Mouse (Mus musculus) limb, embryonic 11.5 days (tissue): ENCODE measurements around the gene Fcho2. TPM values are rescaled to one million over a fixed set of nuclear protein-coding genes. Genes with fewer than 3 reads are reported as not detected.

Experiments used
- ATAC-seq: fragments of 200-750 bp; cut with Nextera tagmentation; 2 replicates; pipeline ENCODE4 v1.8.0; 2017; ENCODE audit warnings: low read depth; ENCODE audit not compliant: insufficient number of reproducible peaks, low FRiP score, low TSS enrichment
- DNase-seq: peaks from one replicate; pipeline ENCODE4 v3.0.0-alpha.2; 2015; ENCODE audit warnings: low spot score
- H3K27ac ChIP-seq: fragments of 300-500 bp; sonication (generic); replicated peaks from 2 replicates; pipeline ENCODE4 v1.5.1; 2014; ENCODE audit warnings: low read depth, mild to moderate bottlenecking, low read length
- H3K27me3 ChIP-seq: fragments of 300-500 bp; sonication (generic); 2 replicates; pipeline ENCODE4 v1.6.1; 2014; ENCODE audit warnings: mild to moderate bottlenecking, low read length, mixed read lengths; ENCODE audit not compliant: control insufficient read depth, insufficient read depth
- H3K36me3 ChIP-seq: fragments of 300-500 bp; sonication (generic); 2 replicates; pipeline ENCODE4 v1.6.1; 2014; ENCODE audit warnings: mild to moderate bottlenecking, low read length, moderate library complexity, mixed read lengths; ENCODE audit not compliant: control insufficient read depth, insufficient read depth
- H3K4me1 ChIP-seq: fragments of 300-500 bp; sonication (generic); 2 replicates; pipeline ENCODE4 v1.6.1; 2014; ENCODE audit warnings: low read length, mixed read lengths; ENCODE audit not compliant: control insufficient read depth, insufficient read depth
- H3K4me2 ChIP-seq: fragments of 300-500 bp; sonication (generic); 2 replicates; pipeline ENCODE4 v1.6.1; 2014; ENCODE audit warnings: low read depth, mild to moderate bottlenecking, moderate library complexity; ENCODE audit not compliant: severe bottlenecking
- H3K4me3 ChIP-seq: fragments of 300-500 bp; sonication (generic); 2 replicates; pipeline ENCODE4 v1.5.1; 2014; ENCODE audit warnings: low read depth, low read length
- H3K9ac ChIP-seq: fragments of 300-500 bp; sonication (generic); 2 replicates; pipeline ENCODE4 v1.6.1; 2014; ENCODE audit warnings: mild to moderate bottlenecking, low read length
- H3K9me3 ChIP-seq: fragments of 300-500 bp; sonication (generic); 2 replicates; pipeline ENCODE4 v1.6.1; 2016; ENCODE audit warnings: low read length; ENCODE audit not compliant: control insufficient read depth
- WGBS: fragments of 180-500 bp; shearing (Covaris S2); extraction: QIAGEN DNeasy Blood & Tissue Kit; methylation state at CpG from one replicate; pipeline ENCODE4 v1.1.7; 2014; 5-methylcytosine and 5-hydroxymethylcytosine counted together
- polyA plus RNA-seq: library from polyadenylated mRNA; unstranded; fragments of >200 nt; fragmentation: Nextera tagmentation; extraction: Ambion mirVana; gene quantifications from 2 replicates; pipeline ENCODE4 v1.2.1, GENCODE M21; 2014

Gene Fcho2
- polyA plus RNA-seq, 1 experiment from 2014 or later: 29.3 TPM

GRCm38 (mm10) chr13:98699982-98700540, 115.2 kb downstream of the Fcho2 start:
- H3K4me1 ChIP-seq: peaks cover 8% of the 10 kb centered on the region; the same call in 1 of the 2 replicates
- 59% methylated on average over 5 of the region's 5 CpGs for WGBS
- H3K4me3 ChIP-seq: no peak overlapping the region
- no peaks in the 10 kb centered on the region for H3K36me3 ChIP-seq
- no peaks in the 10 kb centered on the region for H3K9me3 ChIP-seq
- H3K9ac ChIP-seq: no peak overlapping the region
- H3K27me3 ChIP-seq: peaks cover 9% of the 10 kb centered on the region
- no peak overlapping the region for H3K4me2 ChIP-seq
- H3K27ac ChIP-seq: no peak overlapping the region
- ATAC-seq (no peak), DNase-seq (no peak)

- H3K27me3 ChIP-seq: peaks cover 16% of the 10 kb centered on the region
- whole genome bisulfite sequencing: 42% methylated on average over 14 of the region's 14 CpGs
- no peak for ATAC-seq
- H3K4me2 ChIP-seq: no peak overlapping the region
- H3K4me1 ChIP-seq: peaks cover 11% of the 10 kb centered on the region; the same call in 1 of the 2 replicates
- no peak overlapping the region for H3K9ac ChIP-seq
- H3K36me3 ChIP-seq: no peaks in the 10 kb centered on the region
- no peak for DNase-seq
- H3K27ac ChIP-seq: no peak overlapping the region
- H3K4me3 ChIP-seq: no peak overlapping the region
- no peaks in the 10 kb centered on the region for H3K9me3 ChIP-seq
Measured at GRCm38 (mm10) chr13:98699051-98699744, 116.1 kb downstream of the Fcho2 start.

GRCm38 (mm10) chr13:98696716-98697115, 118.5 kb downstream of the Fcho2 start:
- no peak for DNase-seq
- no peak overlapping the region for H3K9ac ChIP-seq
- no peak overlapping the region for H3K27ac ChIP-seq
- H3K9me3 ChIP-seq: no peaks in the 10 kb centered on the region
- ATAC-seq: no peak
- no peak overlapping the region for H3K4me3 ChIP-seq
- H3K36me3 ChIP-seq: no peaks in the 10 kb centered on the region
- H3K27me3 ChIP-seq: peaks cover 26% of the 10 kb centered on the region
- no peak overlapping the region for H3K4me2 ChIP-seq
- WGBS: 86% methylated on average over 3 of the region's 3 CpGs
- H3K4me1 ChIP-seq: peaks cover 11% of the 10 kb centered on the region; the same call in 1 of the 2 replicates

- Histone ChIP-seq H3K9ac (no peak overlapping the region), H3K36me3 (no peaks in the 10 kb centered on the region), H3K4me3 (no peak overlapping the region; the same call in 1 of the 2 replicates), H3K27me3 (peaks cover 26% of the 10 kb centered on the region), H3K9me3 (no peaks in the 10 kb centered on the region), H3K4me2 (no peak overlapping the region), H3K4me1 (peaks cover 6% of the 10 kb centered on the region; the same call in 1 of the 2 replicates), H3K27ac (no peak overlapping the region)
- WGBS: 33% methylated on average over 2 of the region's 2 CpGs
- DNase-seq (no peak), ATAC-seq (no peak)
Measured at GRCm38 (mm10) chr13:98695546-98695945, 119.7 kb downstream of the Fcho2 start.

DNA sequence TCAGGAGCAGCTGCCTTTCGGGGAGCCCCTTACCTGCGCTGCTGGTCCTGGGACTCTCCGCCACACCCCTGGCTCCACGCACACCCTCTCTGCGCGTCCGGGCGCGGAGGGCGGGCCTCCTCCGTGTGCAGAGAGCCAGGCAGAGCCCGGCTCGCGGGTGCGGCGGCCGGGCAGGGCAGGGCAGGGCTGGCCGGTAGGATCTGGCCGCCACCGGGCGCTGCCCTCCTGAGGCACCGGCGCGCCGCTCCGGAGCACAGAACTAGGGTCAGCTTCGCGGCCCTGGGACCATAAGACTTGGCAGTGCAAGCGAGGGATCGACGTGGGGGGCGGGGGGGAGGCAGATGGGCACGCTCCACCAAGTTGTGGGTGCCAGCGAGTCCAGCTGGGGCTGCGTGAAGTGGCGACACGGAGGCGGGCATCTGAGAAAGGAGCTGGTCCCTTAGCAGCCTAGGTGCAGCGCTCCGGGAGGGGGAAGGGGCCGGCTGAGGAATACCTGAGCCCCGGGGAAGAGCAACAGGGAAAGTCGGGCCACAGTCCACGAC, 120.4 kb downstream of the Fcho2 start, which contains the start of gene Tmem171:
Tmem171 (minus strand) TSS at position 62 of the 542 bp plus-strand sequence.
- peaks cover 26% of the 10 kb centered on the region for H3K27me3 ChIP-seq
- H3K9me3 ChIP-seq: no peaks in the 10 kb centered on the region
- WGBS: 5% methylated on average over 44 of the region's 44 CpGs
- peak within 1 kb of the TSS; percentile 45 for H3K9ac ChIP-seq
- H3K4me2 ChIP-seq: peak within 1 kb of the TSS; percentile 61
- no peaks in the 10 kb centered on the region for H3K36me3 ChIP-seq
- no peak for ATAC-seq
- H3K27ac ChIP-seq: no peak within 1 kb of the TSS
- H3K4me1 ChIP-seq: peaks cover 6% of the 10 kb centered on the region; the same call in 1 of the 2 replicates
- DNase-seq: peak; percentile 34
- peak within 1 kb of the TSS; percentile 27 for H3K4me3 ChIP-seq

GRCm38 (mm10) chr13:98693316-98693715, 121.9 kb downstream of the Fcho2 start:
- Histone ChIP-seq H3K27ac (no peak overlapping the region), H3K4me2 (no peak overlapping the region), H3K4me1 (0 out of 2 replicates have a peak, but pooled peaks cover 3% of the 10 kb centered on the region), H3K9me3 (no peaks in the 10 kb centered on the region), H3K36me3 (no peaks in the 10 kb centered on the region), H3K9ac (no peak overlapping the region), H3K4me3 (no peak overlapping the region), H3K27me3 (peaks cover 26% of the 10 kb centered on the region)
- WGBS: 91% methylated on average over 11 of the region's 11 CpGs
- no peak for ATAC-seq
- no peak for DNase-seq

DNA sequence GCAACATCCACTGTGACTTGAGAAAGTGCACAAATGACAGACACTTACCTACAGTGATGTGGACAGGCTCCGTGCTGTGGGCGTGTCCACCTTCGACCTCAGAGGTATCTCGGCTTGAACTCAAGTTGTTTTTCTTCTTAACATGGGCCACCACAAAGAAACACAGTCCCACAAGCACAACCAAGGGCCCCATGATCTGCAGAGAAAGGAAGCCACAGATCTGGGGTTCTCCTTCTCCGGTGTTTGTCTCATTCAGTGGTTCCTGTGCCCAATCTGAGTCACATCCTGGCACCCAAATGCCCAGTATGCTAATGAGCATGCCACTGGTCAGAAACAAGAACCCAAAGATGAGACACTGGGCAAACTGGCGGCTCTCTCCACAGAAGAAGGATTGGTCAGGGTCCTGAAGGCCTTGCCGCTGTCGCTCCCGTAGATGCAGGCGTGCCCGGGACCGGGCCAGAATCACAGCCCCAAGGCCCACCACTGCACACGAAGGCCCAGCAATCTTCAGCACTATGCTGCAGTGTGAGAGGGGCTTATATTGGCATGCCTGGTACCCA, 123.2 kb downstream of the Fcho2 start:
- no peak overlapping the region for H3K9ac ChIP-seq
- H3K27me3 ChIP-seq: peaks cover 26% of the 10 kb centered on the region
- H3K4me1 ChIP-seq: 0 out of 2 replicates have a peak, but pooled peaks cover 3% of the 10 kb centered on the region
- no peaks in the 10 kb centered on the region for H3K36me3 ChIP-seq
- no peaks in the 10 kb centered on the region for H3K9me3 ChIP-seq
- DNase-seq (no peak), ATAC-seq (no peak)
- no peak overlapping the region for H3K27ac ChIP-seq
- H3K4me2 ChIP-seq: no peak overlapping the region
- 90% methylated on average over 13 of the region's 13 CpGs for WGBS
- no peak overlapping the region for H3K4me3 ChIP-seq

DNA sequence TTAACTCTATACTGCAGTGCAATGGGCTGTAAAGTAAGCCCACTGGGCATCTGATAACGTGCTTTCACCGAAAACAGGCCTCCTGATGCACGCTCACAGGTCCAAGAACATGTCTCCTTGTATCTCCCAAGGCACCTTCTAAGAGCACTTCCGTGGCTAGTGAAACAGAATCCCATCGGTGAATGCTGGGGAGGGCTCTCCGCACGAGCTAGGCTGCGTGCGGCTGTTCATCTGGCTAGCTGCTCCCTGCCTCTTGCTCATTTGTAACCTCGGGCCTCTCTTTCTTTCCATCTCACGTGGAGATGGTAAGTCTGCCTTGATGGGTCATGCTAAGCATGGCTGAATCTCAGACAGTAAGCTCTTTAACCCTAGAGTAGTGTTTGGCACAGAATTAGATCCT, 124.4 kb downstream of the Fcho2 start:
- H3K9ac ChIP-seq: no peak overlapping the region
- H3K36me3 ChIP-seq: no peaks in the 10 kb centered on the region
- H3K4me1 ChIP-seq: 0 out of 2 replicates have a peak, but pooled peaks cover 3% of the 10 kb centered on the region
- WGBS: 92% methylated on average over 11 of the region's 11 CpGs
- no peaks in the 10 kb centered on the region for H3K9me3 ChIP-seq
- no peak overlapping the region for H3K4me2 ChIP-seq
- H3K4me3 ChIP-seq: no peak overlapping the region
- no peak overlapping the region for H3K27ac ChIP-seq
- H3K27me3 ChIP-seq: peaks cover 25% of the 10 kb centered on the region
- ATAC-seq (no peak), DNase-seq (no peak)
